Mouse (Mus musculus) brain, embryonic 18.5 days (tissue): ENCODE results near the gene Mymx.

Source experiments
- DNase-seq: peaks from one replicate; pipeline ENCODE4 v3.0.0-alpha.2; 2012; ENCODE audit warnings: low read depth, low spot score

Gene Mymx

GRCm38 (mm10) chr17:45589844-45590243 is 12.1 kb downstream of the Mymx start:
- no peak for DNase-seq

- DNase-seq: no peak
These were observed 12.7 kb downstream of the Mymx start for GRCm38 (mm10) chr17:45589236-45589635.

- no peak for DNase-seq
These were observed 13.5 kb downstream of the Mymx start for GRCm38 (mm10) chr17:45588370-45588769.

GRCm38 (mm10) chr17:45586449-45586837 is 15.5 kb downstream of the Mymx start:
- no peak for DNase-seq

- DNase-seq: no peak
These were observed 16.0 kb downstream of the Mymx start for GRCm38 (mm10) chr17:45585725-45586448.

GRCm38 (mm10) chr17:45584939-45585678 is 16.8 kb downstream of the Mymx start:
- no peak for DNase-seq

- no peak for DNase-seq
These were observed 17.6 kb downstream of the Mymx start for GRCm38 (mm10) chr17:45584096-45584896.

GRCm38 (mm10) chr17:45582715-45583355 is 19.1 kb downstream of the Mymx start:
- no peak for DNase-seq

- no peak for DNase-seq
These were observed 19.7 kb downstream of the Mymx start for GRCm38 (mm10) chr17:45582188-45582587.

GRCm38 (mm10) chr17:45581567-45581983 is 20.3 kb downstream of the Mymx start:
- DNase-seq: no peak

- DNase-seq: no peak
These were observed 20.9 kb downstream of the Mymx start for GRCm38 (mm10) chr17:45580958-45581477.

- DNase-seq: no peak
These were observed 22.3 kb downstream of the Mymx start for GRCm38 (mm10) chr17:45579554-45579953.

- DNase-seq: no peak
These were observed 23.1 kb downstream of the Mymx start for GRCm38 (mm10) chr17:45578843-45579242.

- DNase-seq: no peak
These were observed 23.7 kb downstream of the Mymx start for GRCm38 (mm10) chr17:45578242-45578641.

GRCm38 (mm10) chr17:45575123-45575897 is 26.6 kb downstream of the Mymx start:
- no peak for DNase-seq

GRCm38 (mm10) chr17:45574129-45574761 is 27.7 kb downstream of the Mymx start:
- DNase-seq: no peak

- DNase-seq: peak; percentile 91
These were observed 28.1 kb downstream of the Mymx start for GRCm38 (mm10) chr17:45573780-45574123.

- DNase-seq: peak; percentile 95
These were observed 28.7 kb downstream of the Mymx start, which contains the start of gene Hsp90ab1 for GRCm38 (mm10) chr17:45573087-45573779. TSS of gene Hsp90ab1 (minus strand) at chr17:45573271.
